Mouse (Mus musculus): ENCODE data around the gene Rdh5.

The Rdh5 gene

GRCm38 (mm10) chr10:128904812-128905211 lies 17.9 kb downstream of the Rdh5 start:
- no peak for DNase-seq (ENCODE audit: low spot score)

GRCm38 (mm10) chr10:128902409-128902988 lies 20.2 kb downstream of the Rdh5 start:
- DNase-seq (ENCODE audit: low spot score): no peak

DNA sequence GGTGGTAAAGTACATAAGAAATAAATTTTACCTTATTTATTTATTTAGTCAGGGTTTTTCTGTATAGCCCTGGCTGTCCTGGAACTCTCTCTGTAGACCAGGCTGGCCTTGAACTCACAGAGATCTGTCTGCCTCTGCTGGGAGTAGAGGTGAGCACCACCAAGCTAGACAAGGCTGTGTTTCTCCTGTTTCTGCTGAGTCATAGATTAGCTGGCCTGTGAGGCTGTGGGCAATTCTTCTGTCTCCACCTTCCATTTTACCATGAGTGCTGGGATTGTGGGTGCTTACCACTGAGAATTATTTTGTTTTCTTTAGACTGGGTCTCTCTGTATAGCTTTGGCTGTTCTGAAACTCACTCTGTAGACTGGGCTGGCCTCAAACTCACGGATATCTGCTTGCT lies 21.3 kb downstream of the Rdh5 start:
- DNase-seq (ENCODE audit: low spot score): no peak

DNA sequence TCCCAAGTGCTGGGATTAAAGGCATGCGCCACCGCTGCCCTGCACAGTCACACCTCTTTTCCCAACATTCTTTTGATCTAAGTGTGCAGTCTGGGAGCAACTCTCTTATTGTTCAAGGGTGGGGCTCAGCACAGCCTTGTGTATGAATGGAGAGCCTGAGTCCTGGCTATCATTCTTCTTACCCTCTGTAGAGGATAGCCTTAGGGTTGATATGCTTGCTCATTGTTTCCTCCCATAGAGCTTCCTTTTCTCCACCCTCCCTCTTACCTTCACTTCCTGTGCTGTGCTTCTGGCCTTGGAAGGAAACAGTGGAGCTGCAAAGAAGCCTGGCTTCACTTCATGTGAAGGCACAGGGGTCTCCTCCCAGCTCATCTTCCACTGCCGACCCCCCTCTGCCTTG lies 22.0 kb downstream of the Rdh5 start, which contains the start of gene Cd63:
TSS of gene Cd63 (plus strand) at position 292 of the 400 bp plus-strand sequence.
- DNase-seq (ENCODE audit: low spot score): no peak

GRCm38 (mm10) chr10:128899759-128900490 lies 22.8 kb downstream of the Rdh5 start:
- no peak for DNase-seq (ENCODE audit: low spot score)

DNA sequence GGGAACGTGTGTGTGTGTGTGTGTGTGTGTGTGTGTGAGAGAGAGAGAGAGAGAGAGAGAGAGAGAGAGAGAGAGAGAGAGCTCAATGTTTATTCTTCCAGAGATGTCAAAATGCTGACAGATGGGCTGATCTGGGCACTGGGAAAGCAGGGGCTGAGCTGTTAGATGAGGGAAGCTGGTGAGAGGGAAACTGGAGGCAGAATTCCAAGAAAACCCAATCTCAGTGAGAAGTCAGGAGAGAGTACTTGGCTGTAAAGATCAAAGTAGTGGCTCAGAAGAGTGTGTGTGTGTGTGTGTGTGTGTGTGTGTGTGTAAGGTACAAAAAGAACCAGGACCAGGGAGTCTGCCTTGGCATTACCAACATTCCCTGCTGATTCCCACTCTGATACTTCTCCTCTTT lies 25.2 kb downstream of the Rdh5 start:
- no peak for DNase-seq (ENCODE audit: low spot score)

DNA sequence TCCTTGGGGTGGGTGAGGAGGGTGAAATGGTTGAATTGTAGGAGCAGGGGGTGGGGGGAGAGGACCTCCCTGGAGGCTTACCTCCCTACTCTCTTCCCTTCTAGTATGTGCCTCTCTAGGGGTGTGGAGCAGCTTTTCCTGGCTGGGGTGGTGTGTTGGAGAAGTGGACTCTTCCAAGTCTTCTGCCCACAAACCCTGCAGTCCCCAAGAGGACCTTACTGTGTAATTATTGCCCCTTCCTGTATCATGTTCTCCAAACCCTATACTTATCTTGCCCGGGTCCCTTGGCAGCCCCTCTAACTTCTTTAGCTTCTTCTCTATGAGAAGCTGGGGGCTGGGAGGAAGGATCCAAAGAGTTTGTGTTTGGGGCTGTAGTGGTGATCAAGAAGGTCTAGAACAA lies 25.9 kb downstream of the Rdh5 start:
- no peak for DNase-seq (ENCODE audit: low spot score)

- DNase-seq (ENCODE audit: low spot score): no peak
Observed at GRCm38 (mm10) chr10:128895952-128896693, 26.6 kb downstream of the Rdh5 start.

DNA sequence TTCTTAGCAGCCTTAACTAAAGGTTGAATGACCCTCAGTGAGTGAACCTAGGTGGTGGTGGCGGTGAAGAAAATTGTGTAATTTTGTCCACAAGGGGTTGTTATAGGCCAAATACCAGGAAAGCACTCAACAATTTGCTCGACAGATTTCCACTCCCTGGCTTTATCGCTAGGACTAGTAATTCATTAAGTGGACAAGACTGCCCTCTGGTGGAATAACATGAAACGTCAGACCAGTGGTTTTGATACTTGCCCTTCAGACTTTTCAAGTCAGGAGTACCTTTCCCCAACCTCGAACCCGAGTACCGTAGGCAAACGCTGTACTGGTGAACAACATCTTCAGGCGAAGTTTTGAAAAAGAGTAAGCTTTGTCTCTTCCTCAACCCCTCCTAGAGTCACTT lies 27.3 kb downstream of the Rdh5 start:
- peak; percentile 75 for DNase-seq (ENCODE audit: low spot score)

GRCm38 (mm10) chr10:128892246-128892645 lies 30.4 kb downstream of the Rdh5 start:
- no peak for DNase-seq (ENCODE audit: low spot score)

GRCm38 (mm10) chr10:128891296-128892094 lies 31.2 kb downstream of the Rdh5 start, which contains the start of gene Gdf11:
Gdf11 (minus strand) TSS chr10:128891718.
- DNase-seq (ENCODE audit: low spot score): peak; percentile 79

GRCm38 (mm10) chr10:128890383-128891295 lies 32.0 kb downstream of the Rdh5 start:
- DNase-seq (ENCODE audit: low spot score): no peak

GRCm38 (mm10) chr10:128889846-128890245 lies 32.8 kb downstream of the Rdh5 start:
- no peak for DNase-seq (ENCODE audit: low spot score)

DNA sequence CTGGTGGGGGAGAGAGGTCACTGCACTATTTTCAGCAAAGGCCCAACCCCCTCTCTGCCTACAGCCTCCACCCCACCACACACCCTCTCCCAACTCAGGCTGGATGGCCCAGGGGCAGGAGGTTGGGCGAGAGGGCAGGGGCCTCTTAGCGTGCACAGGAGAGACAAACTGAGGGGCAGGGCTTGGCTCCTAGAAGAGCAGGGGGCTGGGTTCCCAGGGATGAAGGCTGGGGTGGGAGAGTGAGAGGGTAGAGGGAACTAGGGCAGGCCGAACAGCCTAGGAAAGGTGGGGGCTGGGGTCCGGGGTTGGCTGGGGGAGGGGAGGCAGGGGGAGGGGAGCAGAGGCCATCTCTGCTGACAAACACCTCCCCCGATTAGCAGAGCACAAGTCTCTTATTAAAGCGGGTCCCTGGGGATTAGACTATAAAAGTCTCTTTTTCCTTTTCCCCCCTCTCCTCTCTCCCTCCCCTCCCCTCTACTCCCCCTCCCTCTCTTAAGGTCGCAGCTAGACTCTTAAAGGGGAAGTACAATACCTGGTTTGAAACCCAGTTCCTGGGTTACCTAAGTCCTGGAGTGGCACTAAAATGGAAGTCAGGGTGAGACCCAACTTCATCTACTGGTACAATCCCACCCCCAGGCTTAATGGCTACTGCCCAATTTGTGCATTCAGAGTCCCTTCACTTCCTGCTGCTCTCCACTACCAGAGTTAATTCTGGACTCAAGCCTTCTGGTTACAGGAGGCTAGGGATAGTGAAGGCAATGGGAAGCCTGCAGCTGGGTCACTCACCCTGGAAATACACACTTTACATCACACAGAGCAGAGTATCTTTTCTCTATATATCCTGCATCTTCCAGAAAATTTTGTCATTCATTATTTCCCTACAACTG lies 33.5 kb downstream of the Rdh5 start:
- DNase-seq (ENCODE audit: low spot score): peak; percentile 61

GRCm38 (mm10) chr10:128882067-128882466 lies 40.6 kb downstream of the Rdh5 start:
- DNase-seq (ENCODE audit: low spot score): no peak

GRCm38 (mm10) chr10:128878811-128879210 lies 43.9 kb downstream of the Rdh5 start:
- DNase-seq (ENCODE audit: low spot score): no peak

GRCm38 (mm10) chr10:128878291-128878690 lies 44.4 kb downstream of the Rdh5 start:
- DNase-seq (ENCODE audit: low spot score): no peak

- no peak for DNase-seq (ENCODE audit: low spot score)
Observed at GRCm38 (mm10) chr10:128870341-128870740, 52.3 kb downstream of the Rdh5 start.

DNA sequence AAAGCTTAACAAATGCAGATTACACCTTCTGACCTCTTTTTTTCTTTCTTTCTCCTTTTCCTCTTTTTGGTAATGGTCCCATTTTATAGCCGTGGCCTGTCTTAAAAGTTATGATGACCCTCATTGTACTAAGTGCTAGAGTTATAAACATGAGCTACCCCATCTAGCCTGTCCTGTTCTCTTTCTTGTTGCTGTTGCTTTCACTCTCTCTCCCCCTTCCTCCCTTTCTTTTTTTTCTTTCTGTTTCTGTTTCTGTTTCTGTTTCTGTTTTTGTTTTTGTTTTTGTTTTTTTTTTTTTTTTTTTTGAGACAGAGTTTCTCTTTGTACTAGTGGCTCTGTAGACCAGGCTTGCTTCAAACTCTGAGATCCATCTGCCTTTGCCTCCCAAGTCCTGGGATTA lies 56.2 kb downstream of the Rdh5 start:
- no peak for DNase-seq (ENCODE audit: low spot score)

DNA sequence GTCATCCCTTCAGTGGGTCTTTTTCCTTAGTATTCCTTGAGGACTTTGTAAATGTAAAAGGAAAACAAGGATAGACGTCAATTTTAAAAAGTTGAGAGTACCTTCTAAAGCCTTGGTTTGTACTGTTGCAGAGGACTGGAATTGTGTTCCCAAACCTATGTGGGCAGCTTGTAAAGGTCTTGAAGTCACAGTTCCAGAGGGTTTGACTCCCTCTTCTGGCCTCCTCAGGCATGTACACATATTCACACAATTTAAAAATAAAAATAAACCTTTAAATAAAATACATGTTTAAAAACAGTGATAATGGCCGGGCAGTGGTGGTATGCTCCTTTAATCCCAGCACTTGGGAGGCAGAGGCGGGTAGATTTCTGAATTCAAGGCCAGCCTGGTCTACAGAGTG lies 56.6 kb downstream of the Rdh5 start:
- no peak for DNase-seq (ENCODE audit: low spot score)

All from yolk sac, embryonic 10.5 days (tissue).